Mouse (Mus musculus) olfactory bulb, adult 2 months (tissue): Measurements from ENCODE around the gene Hunk. TPM values are rescaled to one million over a fixed set of nuclear protein-coding genes. Genes with fewer than 3 reads are reported as not detected.

Experiments used
- H3K27ac ChIP-seq: fragments of 200-500 bp; 2 replicates; pipeline ENCODE4 v1.5.1; 2012; ENCODE audit warnings: low read depth, low read length; ENCODE audit not compliant: insufficient read depth
- H3K4me1 ChIP-seq: fragments of 200-500 bp; 2 replicates; pipeline ENCODE4 v1.6.1; 2012; ENCODE audit warnings: low read length; ENCODE audit not compliant: control insufficient read depth, insufficient read depth
- H3K4me3 ChIP-seq: fragments of 200-500 bp; 2 replicates; pipeline ENCODE4 v1.5.1; 2012; ENCODE audit warnings: mild to moderate bottlenecking, low read depth, low read length, moderate library complexity; ENCODE audit not compliant: insufficient read depth
- CTCF ChIP-seq: fragments of 200-500 bp; IDR thresholded peaks from 2 replicates; pipeline ENCODE4 v1.5.1; 2012; ENCODE audit warnings: low read depth, mild to moderate bottlenecking, low read length, moderate library complexity; ENCODE audit not compliant: insufficient read depth
- POLR2A ChIP-seq: fragments of 200-500 bp; IDR thresholded peaks from 2 replicates; pipeline ENCODE4 v1.6.1; 2012; ENCODE audit warnings: mild to moderate bottlenecking, low read depth, low read length, moderate library complexity; ENCODE audit not compliant: insufficient read depth
- WGBS: fragments of 180-500 bp; shearing (Covaris S2); methylation state at CpG from one replicate; pipeline ENCODE4 v1.1.7; 2018; 5-methylcytosine and 5-hydroxymethylcytosine counted together
- polyA plus RNA-seq: library from polyadenylated mRNA; stranded (reverse); fragments of >200 nt; gene quantifications from 2 replicates; pipeline ENCODE4 v1.2.4, GENCODE M21; 2012; ENCODE audit warnings: low replicate concordance; ENCODE audit not compliant: missing spikeins, insufficient read depth, insufficient read length

Gene Hunk
- polyA plus RNA-seq, 1 experiment, result not detected

GRCm38 (mm10) chr16:90505252-90505651 is 119.4 kb downstream of the Hunk start:
- TF ChIP-seq POLR2A, result no peak
- no peak for TF ChIP-seq CTCF
- 83% methylated on average over 10 of the region's 10 CpGs for WGBS
- Histone ChIP-seq H3K4me3 (no peak overlapping the region), H3K27ac (no peak overlapping the region), H3K4me1 (no peaks in the 10 kb centered on the region)

DNA sequence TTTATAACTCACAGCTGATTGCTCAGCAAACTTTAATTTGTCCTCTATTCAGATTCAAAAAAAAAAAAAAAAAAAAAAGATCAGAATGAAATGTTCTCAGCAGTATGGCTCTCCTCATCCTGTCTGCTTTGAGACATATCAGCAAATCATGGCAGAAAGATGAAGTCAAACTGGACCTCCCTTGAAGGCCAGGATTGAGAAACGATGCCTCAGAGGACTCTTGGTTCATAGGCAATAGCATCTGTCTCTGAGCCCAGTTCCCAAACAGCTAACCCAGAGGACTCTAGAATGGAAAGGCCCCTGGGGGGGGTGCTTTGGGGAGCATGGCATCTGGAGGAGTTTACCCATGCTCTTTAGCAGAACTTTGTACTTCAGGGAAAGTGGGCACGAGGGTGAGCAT is 119.9 kb downstream of the Hunk start:
- WGBS, result 96% methylated on average over 2 of the region's 2 CpGs
- Histone ChIP-seq H3K27ac (no peak overlapping the region), H3K4me1 (no peaks in the 10 kb centered on the region), H3K4me3 (no peak overlapping the region)
- no peak for TF ChIP-seq CTCF
- TF ChIP-seq POLR2A, result no peak

- no peak overlapping the region for H3K27ac ChIP-seq
- 90% methylated on average over 19 of the region's 19 CpGs for WGBS
- no peak overlapping the region for H3K4me3 ChIP-seq
- H3K4me1 ChIP-seq, result no peaks in the 10 kb centered on the region
- TF ChIP-seq CTCF (no peak), POLR2A (no peak)
Observed at GRCm38 (mm10) chr16:90511551-90512296, 125.9 kb downstream of the Hunk start.

GRCm38 (mm10) chr16:90517041-90517440 is 131.2 kb downstream of the Hunk start:
- WGBS, result 87% methylated on average over 9 of the region's 9 CpGs

GRCm38 (mm10) chr16:90518232-90518631 is 132.4 kb downstream of the Hunk start:
- Histone ChIP-seq H3K27ac (no peak overlapping the region), H3K4me1 (peaks cover 6% of the 10 kb centered on the region; the same call in 1 of the 2 replicates), H3K4me3 (no peak overlapping the region)
- 60% methylated on average over 8 of the region's 8 CpGs for WGBS
- no peak for TF ChIP-seq POLR2A
- no peak for TF ChIP-seq CTCF

More at GRCm38 (mm10) chr16:90517041-90517440, 131.2 kb downstream of the Hunk start:
- Histone ChIP-seq H3K4me1 (peaks cover 6% of the 10 kb centered on the region; the same call in 1 of the 2 replicates), H3K4me3 (no peak overlapping the region), H3K27ac (no peak overlapping the region)
- TF ChIP-seq POLR2A (no peak), CTCF (no peak)

DNA sequence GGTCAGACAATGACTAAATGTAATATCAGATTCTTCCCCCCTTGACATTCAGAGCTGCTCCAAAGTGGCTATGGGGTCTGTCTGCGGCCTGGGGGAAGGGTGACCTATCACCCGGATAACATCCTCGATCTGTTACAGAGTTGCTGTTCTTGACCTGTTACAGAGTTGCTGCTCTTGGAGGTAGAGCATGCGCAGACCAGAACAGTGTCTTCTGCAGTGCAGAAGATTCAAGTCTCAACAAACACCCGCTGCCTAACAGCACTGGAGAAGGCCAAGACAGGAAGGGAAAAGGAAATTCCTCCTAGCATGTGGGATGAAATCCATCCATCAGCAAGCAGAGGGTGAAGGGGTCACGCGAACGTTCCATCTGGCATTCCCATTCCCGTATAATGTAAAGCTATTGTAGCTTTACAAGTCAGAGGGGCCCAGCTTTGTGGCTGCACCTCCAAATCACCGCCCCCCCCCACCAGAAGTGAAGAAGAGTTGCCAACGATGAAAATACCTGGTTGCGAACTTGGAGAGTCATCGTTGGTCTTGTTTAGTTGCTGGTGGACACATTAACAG is 133.0 kb downstream of the Hunk start:
- 94% methylated on average over 13 of the region's 13 CpGs for whole genome bisulfite sequencing
- no peak overlapping the region for H3K4me3 ChIP-seq

DNA sequence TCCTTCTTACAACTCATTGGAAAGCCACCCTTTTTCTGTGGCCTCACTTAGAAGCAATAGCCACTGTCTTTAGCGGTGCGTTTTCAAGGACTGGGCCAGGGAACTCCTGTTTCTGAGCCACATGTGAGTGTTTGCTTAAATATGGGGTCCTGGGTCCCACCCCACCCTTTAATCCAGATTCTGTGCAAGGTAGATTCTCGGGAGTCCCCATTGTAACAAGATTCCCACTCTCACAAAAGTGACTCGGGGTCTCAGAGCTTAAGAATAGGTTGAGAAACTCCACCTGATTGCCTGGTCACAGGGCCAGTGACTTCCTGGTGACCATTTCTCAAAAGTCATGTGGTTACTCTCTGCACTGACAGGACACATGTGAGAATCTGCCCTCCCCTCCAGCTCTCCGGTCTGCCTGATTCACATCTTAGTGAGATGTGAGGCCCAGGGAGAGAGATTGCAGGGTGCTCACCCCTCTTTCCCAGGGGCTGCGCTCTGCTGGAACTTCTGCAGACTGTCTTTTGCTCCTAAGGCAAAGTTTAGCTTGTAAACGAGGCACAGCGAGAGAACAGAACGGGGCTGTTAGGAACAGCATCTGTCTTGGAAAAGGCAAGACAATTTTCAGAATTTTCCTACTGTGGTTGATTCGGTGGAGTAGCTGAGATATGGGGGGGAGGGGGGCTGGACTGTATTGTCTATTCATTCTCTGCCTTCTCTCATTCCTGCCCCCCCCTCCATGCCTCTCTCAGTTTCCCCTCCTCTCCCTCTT is 135.6 kb downstream of the Hunk start:
- no peak overlapping the region for H3K4me3 ChIP-seq
- TF ChIP-seq POLR2A (no peak), CTCF (no peak)
- no peak overlapping the region for H3K27ac ChIP-seq
- 38% methylated on average over 10 of the region's 10 CpGs for WGBS
- H3K4me1 ChIP-seq, result peaks cover 6% of the 10 kb centered on the region; the same call in 1 of the 2 replicates

More for the DNA sequence above, 133.0 kb downstream of the Hunk start:
- no peak for TF ChIP-seq POLR2A
- no peak for TF ChIP-seq CTCF
- no peak overlapping the region for H3K27ac ChIP-seq
- peaks cover 6% of the 10 kb centered on the region; the same call in 1 of the 2 replicates for H3K4me1 ChIP-seq

- no peak overlapping the region for H3K27ac ChIP-seq
- H3K4me3 ChIP-seq, result no peak overlapping the region
- WGBS, result 36% methylated on average over 3 of the region's 3 CpGs
- peaks cover 6% of the 10 kb centered on the region; the same call in 1 of the 2 replicates for H3K4me1 ChIP-seq
- TF ChIP-seq CTCF (no peak), POLR2A (no peak)
Observed at GRCm38 (mm10) chr16:90521951-90522255, 136.1 kb downstream of the Hunk start.

DNA sequence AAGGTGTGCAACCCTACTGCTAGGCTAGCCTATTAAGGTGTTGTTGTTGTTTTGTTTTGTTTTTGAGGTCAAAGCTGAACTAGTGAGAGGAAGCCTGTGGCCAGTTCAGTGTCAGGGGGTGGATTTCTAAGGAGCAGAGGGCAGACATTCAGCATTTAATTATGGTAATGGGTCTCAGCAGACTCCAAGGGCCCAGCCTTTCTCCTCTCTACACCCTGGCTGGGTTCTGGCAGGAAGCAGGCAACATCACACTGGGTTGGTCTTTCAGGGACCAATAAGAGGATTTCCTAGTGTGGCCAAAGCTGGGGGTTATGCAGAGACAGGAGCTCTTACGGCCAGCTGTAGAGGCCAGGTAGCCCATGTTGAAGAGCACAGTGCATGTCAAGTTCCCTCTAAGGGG is 136.8 kb downstream of the Hunk start:
- no peak for TF ChIP-seq POLR2A
- TF ChIP-seq CTCF, result no peak
- Histone ChIP-seq H3K27ac (no peak overlapping the region), H3K4me1 (peaks cover 6% of the 10 kb centered on the region; the same call in 1 of the 2 replicates), H3K4me3 (no peak overlapping the region)
- WGBS, result 69% methylated on average over 1 of the region's 1 CpGs
